Mouse (Mus musculus) CH12F3 (cell line): Measurements from ENCODE around the gene Gde1.

Source experiments
- in situ Hi-C: fragments of 300-500 bp; cut with MboI; formaldehyde crosslinking; loops from 2 replicates; pipeline ENCODE4 v1.14.3; 2020; ENCODE audit warnings: low sequenced_read_pairs

The Gde1 gene

DNA sequence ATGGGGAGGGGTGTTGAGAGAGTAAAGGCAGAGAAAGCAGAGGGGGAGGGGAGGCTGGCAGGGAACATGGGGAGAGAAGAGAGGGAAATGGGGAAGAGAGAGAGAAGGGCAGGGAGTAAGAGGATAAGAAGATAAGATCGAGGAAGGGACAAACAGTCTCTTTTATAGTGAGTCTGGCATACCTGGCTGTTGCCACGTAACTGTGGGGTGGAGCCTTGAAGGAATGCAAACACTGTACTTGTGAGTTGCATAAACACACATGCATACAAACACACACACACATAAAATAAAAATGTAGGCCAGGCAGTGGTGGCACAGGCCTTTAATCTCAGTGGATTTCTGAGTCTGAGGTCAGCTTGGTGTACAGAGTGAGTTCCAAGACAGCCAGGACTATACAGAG, 1.6 kb upstream of the Gde1 start:
- in situ Hi-C loops = no loop called here

DNA sequence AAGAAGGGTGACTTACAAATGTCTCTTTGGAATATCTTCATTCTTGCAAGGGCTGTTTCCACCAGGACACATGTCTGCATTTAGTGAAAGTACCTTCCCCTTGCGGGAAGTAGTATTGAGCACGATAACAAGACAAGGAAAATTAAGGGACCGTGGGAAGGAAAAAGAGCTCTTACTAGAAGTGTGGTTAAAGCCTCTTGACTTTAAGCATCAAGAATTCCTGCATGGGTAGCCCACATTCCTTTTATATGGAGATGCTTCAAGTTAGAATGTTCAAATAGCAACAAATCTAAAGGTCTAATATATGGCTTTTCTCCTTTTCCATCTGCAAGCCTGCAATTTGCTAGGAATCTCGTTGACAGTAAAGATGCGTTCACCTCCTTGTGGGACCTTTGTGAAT, 910 bp upstream of the Gde1 start:
- in situ Hi-C loops = no loop called here

- in situ Hi-C loops = no loop called here
Measured at GRCm38 (mm10) chr7:118706051-118706450, 473 bp upstream of the Gde1 start.

- in situ Hi-C loops = no loop called here
Measured at GRCm38 (mm10) chr7:118704001-118704850, 1.4 kb downstream of the Gde1 start.

- in situ Hi-C loops = no loop called here
Measured at GRCm38 (mm10) chr7:118703144-118703561, 2.4 kb downstream of the Gde1 start.

- in situ Hi-C loops = no loop called here
Measured at GRCm38 (mm10) chr7:118698882-118699281, 6.7 kb downstream of the Gde1 start.

- in situ Hi-C loops = no loop called here
Measured at GRCm38 (mm10) chr7:118697168-118697567, 8.4 kb downstream of the Gde1 start.

DNA sequence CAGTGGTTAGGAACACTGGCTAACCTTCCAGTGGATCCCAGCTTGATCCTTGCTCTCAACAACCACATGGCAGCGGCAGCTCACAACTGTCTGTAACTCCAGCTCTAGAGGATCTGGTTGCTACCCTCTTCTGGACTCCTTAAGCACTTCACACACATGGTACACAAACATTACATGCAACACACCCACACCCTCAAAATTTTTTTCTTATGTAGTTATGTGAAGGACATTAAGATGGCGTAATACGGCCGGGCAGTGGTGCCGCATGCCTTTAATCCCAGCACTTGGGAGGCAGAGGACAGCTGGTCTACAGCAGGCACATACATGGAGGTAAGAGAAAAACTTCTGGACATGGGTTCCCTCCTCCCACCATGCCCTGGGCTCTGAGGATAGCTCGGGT, 9.4 kb downstream of the Gde1 start:
- in situ Hi-C loops = no loop called here

- in situ Hi-C loops = no loop called here
Measured at GRCm38 (mm10) chr7:118691287-118691686, 14.3 kb downstream of the Gde1 start.

GRCm38 (mm10) chr7:118689088-118689487, 16.5 kb downstream of the Gde1 start:
- in situ Hi-C loops = no loop called here

GRCm38 (mm10) chr7:118688199-118688598, 17.4 kb downstream of the Gde1 start:
- in situ Hi-C loops = no loop called here

GRCm38 (mm10) chr7:118676826-118677225, 28.8 kb downstream of the Gde1 start:
- in situ Hi-C loops = no loop called here

GRCm38 (mm10) chr7:118670142-118670541, 35.4 kb downstream of the Gde1 start:
- in situ Hi-C loops = no loop called here

DNA sequence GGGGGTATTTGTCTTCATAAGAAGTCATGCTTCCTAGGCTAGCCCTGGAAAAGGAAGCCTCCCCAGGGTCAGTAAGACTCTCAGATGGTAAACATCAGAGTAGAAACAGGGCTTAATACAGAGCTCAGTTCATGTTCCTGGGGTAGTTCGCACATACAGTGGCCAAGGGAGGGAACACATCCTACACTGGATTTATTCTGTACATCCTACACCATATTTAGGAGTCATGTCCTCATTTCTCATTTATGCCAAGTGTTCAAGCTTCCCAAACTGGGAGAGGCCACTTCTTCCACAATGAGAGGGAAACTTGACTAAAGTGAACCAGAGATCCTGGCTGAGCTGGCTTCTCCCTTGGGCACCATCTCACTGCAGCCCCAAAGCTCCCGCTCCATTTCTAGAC, 37.8 kb downstream of the Gde1 start:
- in situ Hi-C loops = no loop called here

DNA sequence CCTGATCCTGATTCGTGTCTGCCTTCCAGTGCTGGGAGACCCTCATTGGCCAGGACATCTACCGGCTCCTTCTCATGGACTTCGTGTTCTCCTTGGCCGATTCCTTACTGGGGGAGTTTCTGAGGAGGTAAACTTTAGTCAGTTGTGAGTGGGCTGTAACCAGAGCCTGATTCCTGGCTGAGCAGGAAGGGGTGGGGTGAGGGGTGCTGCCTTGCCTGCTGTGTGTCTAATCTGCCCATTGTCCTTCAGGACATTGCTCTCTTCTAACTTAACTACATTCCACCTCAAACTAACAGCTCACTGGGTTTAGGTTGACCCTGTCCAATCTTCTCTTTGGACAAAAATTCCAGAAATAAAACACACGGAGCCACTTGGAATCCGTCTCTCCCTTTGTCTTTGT, 48.8 kb downstream of the Gde1 start:
- in situ Hi-C loops = no loop called here

- in situ Hi-C loops = no loop called here
Measured at GRCm38 (mm10) chr7:118652572-118653295, 52.8 kb downstream of the Gde1 start.

DNA sequence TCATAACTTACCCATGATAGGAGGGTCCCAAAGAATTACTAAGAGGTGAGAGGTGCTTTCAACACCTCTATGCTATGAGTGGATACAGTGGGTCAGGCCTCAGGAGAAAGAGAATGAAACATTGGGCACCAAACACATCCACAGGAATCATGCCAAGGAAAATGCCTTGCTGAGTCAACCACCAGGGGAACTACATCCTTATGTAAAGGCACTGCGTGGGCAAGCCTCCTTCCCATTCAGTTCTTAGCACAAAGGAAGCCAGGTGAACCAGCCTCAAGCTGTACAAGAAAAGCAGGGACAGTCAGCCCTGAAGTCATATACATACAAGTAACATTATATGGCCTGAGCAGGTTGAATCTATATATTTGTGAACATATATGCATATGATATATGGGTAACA, 54.7 kb downstream of the Gde1 start:
- in situ Hi-C loops = no loop called here

DNA sequence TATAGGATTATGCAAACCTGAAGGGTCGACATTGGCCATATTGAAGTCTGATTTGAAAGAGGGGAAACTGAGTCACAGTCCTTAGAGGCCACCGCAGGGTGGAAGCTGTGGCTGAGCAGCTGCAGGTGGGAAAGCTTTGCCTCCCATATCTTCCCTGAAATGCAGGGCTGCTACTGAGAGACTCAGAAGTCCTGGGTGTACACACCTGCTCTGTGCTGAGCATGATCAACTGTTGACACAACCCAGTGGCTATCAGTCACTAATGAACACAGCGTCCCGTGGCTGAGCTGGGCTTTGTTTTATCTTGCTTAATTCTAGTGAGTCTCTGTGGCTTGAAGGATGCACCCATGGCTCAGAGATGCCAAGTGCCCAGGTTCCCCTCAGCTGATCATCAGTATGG, 55.5 kb downstream of the Gde1 start:
- in situ Hi-C loops = no loop called here

- in situ Hi-C loops = no loop called here
Measured at GRCm38 (mm10) chr7:118649328-118649727, 56.2 kb downstream of the Gde1 start.

- in situ Hi-C loops = no loop called here
Measured at GRCm38 (mm10) chr7:118646237-118646636, 59.3 kb downstream of the Gde1 start.
